Mouse (Mus musculus): ENCODE results near the gene Lrrk2. TPM values are rescaled to one million over a fixed set of nuclear protein-coding genes. Genes with fewer than 3 reads are reported as not detected.

The Lrrk2 gene
- polyA plus RNA-seq, 1 experiment = 1.4 TPM

DNA sequence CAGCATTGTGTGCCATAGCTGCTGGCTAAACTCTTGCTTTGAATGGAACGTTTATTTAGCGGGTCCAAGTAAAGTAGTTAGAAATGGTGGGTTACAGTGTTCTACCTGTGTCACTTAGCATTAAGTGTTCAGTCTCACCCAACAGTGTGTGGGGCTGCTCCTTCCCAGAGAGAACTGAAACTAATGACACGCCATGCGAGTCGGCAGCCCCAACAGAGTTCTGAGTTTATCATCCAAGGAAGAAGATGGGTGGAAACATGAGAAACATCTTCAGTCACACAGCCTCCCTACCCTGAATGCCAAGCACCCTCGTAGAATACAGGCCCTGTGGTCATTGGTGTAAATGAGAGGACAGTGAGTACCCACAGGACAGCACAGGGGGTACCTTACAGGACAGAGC, 14.7 kb upstream of the Lrrk2 start:
- Histone ChIP-seq H3K4me1 (replicated peaks; ENCODE audit: control insufficient read depth, insufficient read depth, low read length) (no peaks in the 10 kb centered on the region), H3K27me3 (ENCODE audit: control insufficient read depth, insufficient read depth, low read length) (no peaks in the 10 kb centered on the region), H3K4me3 (ENCODE audit: control insufficient read depth, insufficient read depth, low read length) (no peak overlapping the region), H3K27ac (ENCODE audit: control insufficient read depth, insufficient read depth, low read length) (no peak overlapping the region), H3K36me3 (ENCODE audit: control insufficient read depth, insufficient read depth, low read length) (no peaks in the 10 kb centered on the region)
- no peak for DNase-seq
- 93% methylated on average over 6 of the region's 6 CpGs for whole genome bisulfite sequencing
- TF ChIP-seq POLR2A (IDR thresholded peaks at IDR 0.05; ENCODE audit: control insufficient read depth, extremely low read depth, insufficient read depth, low read length, poor library complexity) = no peak
- TF ChIP-seq CTCF (IDR thresholded peaks at IDR 0.05; ENCODE audit: borderline replicate concordance, control insufficient read depth, extremely low read depth, insufficient read depth, low read length, poor library complexity) = no peak

DNA sequence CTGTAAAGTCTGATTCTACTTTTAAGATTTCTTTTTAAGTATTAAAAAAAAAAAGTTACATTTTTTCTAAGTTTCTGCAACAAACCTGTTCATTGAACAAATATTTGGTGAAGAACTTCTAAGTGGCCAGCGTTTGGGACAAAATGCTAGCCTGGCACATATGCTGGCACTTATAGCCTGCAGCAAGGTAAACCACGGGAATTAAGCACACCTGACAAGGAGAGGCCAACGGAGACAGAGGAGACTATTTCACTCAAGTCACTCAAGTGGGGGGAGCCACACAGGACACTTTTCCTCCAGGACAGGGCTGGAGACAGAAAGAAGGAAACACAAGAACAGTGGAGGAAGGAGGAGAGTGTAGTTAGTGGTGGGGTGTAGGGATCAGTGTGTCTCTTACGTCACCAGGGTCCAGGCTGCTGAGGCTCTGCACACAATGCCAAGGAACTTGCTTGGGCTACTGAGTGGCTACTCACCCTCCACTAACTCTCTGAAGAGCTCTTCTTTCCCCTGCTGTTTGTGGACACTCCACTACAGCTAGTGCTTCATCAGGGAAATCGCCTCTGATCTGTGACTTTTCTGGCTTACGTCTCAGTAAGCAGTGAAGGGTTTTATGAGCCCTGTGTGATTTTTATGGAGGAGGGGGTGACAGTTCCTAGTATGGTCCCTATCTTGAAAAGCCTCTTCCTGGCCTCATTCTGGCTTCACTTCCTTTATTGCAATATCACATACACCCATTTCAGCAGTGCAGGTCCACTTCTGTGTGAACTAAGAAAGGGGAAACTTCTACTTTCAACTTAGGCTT, 12.5 kb upstream of the Lrrk2 start:
- DNase-seq = no peak
- H3K27ac ChIP-seq (ENCODE audit: control insufficient read depth, insufficient read depth, low read length) = no peak overlapping the region

DNA sequence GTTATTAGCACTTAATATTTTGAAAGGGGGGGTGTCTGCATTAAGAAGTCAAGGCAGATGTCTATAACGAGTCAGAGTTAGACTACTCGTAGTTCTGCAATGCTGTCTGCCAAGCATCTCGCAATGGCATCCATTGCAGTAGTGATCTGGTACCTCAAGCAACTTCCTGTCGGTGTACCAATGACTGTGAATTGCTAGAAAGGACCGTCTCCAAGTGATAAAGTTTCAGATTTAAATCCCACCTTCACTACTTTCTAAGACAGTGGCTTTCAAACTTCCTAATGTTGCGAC, 12.0 kb upstream of the Lrrk2 start:
- H3K27ac ChIP-seq (ENCODE audit: control insufficient read depth, insufficient read depth, low read length) = no peak overlapping the region
- no peaks in the 10 kb centered on the region for H3K4me1 ChIP-seq (replicated peaks; ENCODE audit: control insufficient read depth, insufficient read depth, low read length)
- TF ChIP-seq POLR2A (IDR thresholded peaks at IDR 0.05; ENCODE audit: control insufficient read depth, extremely low read depth, insufficient read depth, low read length, poor library complexity) = no peak
- TF ChIP-seq CTCF (IDR thresholded peaks at IDR 0.05; ENCODE audit: borderline replicate concordance, control insufficient read depth, extremely low read depth, insufficient read depth, low read length, poor library complexity) = no peak
- no peaks in the 10 kb centered on the region for H3K27me3 ChIP-seq (ENCODE audit: control insufficient read depth, insufficient read depth, low read length)
- DNase-seq = no peak
- no peaks in the 10 kb centered on the region for H3K36me3 ChIP-seq (ENCODE audit: control insufficient read depth, insufficient read depth, low read length)
- 79% methylated on average over 6 of the region's 6 CpGs for WGBS
- H3K4me3 ChIP-seq (ENCODE audit: control insufficient read depth, insufficient read depth, low read length) = no peak overlapping the region

More for the DNA sequence above, 12.5 kb upstream of the Lrrk2 start:
- H3K4me1 ChIP-seq (replicated peaks; ENCODE audit: control insufficient read depth, insufficient read depth, low read length) = no peaks in the 10 kb centered on the region
- no peak for TF ChIP-seq POLR2A (IDR thresholded peaks at IDR 0.05; ENCODE audit: control insufficient read depth, extremely low read depth, insufficient read depth, low read length, poor library complexity)
- TF ChIP-seq CTCF (IDR thresholded peaks at IDR 0.05; ENCODE audit: borderline replicate concordance, control insufficient read depth, extremely low read depth, insufficient read depth, low read length, poor library complexity) = no peak
- no peak overlapping the region for H3K4me3 ChIP-seq (ENCODE audit: control insufficient read depth, insufficient read depth, low read length)
- 94% methylated on average over 6 of the region's 6 CpGs for WGBS
- H3K27me3 ChIP-seq (ENCODE audit: control insufficient read depth, insufficient read depth, low read length) = no peaks in the 10 kb centered on the region
- no peaks in the 10 kb centered on the region for H3K36me3 ChIP-seq (ENCODE audit: control insufficient read depth, insufficient read depth, low read length)

DNA sequence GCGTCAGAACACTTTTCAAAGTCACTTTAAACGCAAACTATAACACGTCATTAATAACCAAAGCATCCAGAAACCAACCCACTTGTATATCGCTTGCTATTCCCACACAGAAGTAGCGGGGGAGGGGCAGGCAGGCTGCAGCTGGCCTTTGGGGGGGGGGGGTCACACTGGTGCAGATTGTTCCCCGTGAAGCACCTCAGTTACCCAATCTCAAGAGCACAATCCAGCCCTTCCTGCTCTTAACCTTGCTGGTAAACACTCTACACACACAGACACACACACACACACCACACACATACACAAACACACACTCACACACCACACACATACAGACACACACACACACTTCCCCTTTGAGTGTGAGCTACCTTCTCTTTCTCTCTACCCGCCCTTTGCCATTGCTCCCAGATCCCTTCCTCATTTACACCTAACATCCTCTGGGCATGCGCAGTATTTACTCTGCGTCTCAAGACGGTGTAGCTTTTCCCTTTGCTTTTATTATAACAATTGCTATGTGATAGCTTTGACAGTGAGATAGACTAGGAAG, 8.3 kb upstream of the Lrrk2 start:
- Histone ChIP-seq H3K4me1 (replicated peaks; ENCODE audit: control insufficient read depth, insufficient read depth, low read length) (no peaks in the 10 kb centered on the region), H3K27me3 (ENCODE audit: control insufficient read depth, insufficient read depth, low read length) (no peaks in the 10 kb centered on the region), H3K4me3 (ENCODE audit: control insufficient read depth, insufficient read depth, low read length) (no peak overlapping the region), H3K36me3 (ENCODE audit: control insufficient read depth, insufficient read depth, low read length) (no peaks in the 10 kb centered on the region), H3K27ac (ENCODE audit: control insufficient read depth, insufficient read depth, low read length) (no peak overlapping the region)
- no peak for DNase-seq
- 79% methylated on average over 10 of the region's 10 CpGs for WGBS
- no peak for TF ChIP-seq POLR2A (IDR thresholded peaks at IDR 0.05; ENCODE audit: control insufficient read depth, extremely low read depth, insufficient read depth, low read length, poor library complexity)
- no peak for TF ChIP-seq CTCF (IDR thresholded peaks at IDR 0.05; ENCODE audit: borderline replicate concordance, control insufficient read depth, extremely low read depth, insufficient read depth, low read length, poor library complexity)

DNA sequence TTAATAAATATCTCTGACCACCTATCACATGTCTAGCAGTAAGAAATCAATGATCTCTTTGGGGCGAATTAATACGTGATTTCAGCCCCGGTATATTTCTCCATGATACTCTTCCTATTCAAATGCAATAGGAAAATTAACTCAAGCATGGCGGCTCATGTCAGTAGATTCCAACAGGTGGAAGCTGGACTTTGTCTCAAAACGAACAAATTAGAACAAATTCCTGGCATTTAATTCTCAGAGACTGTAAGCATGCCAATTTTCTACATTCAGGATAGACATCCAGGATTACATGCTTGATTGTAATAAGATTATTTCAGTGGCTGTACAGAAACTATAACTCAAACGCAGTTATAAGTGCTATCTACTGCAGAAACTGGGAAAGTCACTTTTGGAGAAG, 7.4 kb upstream of the Lrrk2 start:
- no peak overlapping the region for H3K27ac ChIP-seq (ENCODE audit: control insufficient read depth, insufficient read depth, low read length)
- H3K36me3 ChIP-seq (ENCODE audit: control insufficient read depth, insufficient read depth, low read length) = no peaks in the 10 kb centered on the region
- no peak for TF ChIP-seq CTCF (IDR thresholded peaks at IDR 0.05; ENCODE audit: borderline replicate concordance, control insufficient read depth, extremely low read depth, insufficient read depth, low read length, poor library complexity)
- no peak for TF ChIP-seq POLR2A (IDR thresholded peaks at IDR 0.05; ENCODE audit: control insufficient read depth, extremely low read depth, insufficient read depth, low read length, poor library complexity)
- H3K4me1 ChIP-seq (replicated peaks; ENCODE audit: control insufficient read depth, insufficient read depth, low read length) = no peaks in the 10 kb centered on the region
- no peak overlapping the region for H3K4me3 ChIP-seq (ENCODE audit: control insufficient read depth, insufficient read depth, low read length)
- DNase-seq = no peak
- no peaks in the 10 kb centered on the region for H3K27me3 ChIP-seq (ENCODE audit: control insufficient read depth, insufficient read depth, low read length)
- WGBS = 90% methylated on average over 6 of the region's 6 CpGs

DNA sequence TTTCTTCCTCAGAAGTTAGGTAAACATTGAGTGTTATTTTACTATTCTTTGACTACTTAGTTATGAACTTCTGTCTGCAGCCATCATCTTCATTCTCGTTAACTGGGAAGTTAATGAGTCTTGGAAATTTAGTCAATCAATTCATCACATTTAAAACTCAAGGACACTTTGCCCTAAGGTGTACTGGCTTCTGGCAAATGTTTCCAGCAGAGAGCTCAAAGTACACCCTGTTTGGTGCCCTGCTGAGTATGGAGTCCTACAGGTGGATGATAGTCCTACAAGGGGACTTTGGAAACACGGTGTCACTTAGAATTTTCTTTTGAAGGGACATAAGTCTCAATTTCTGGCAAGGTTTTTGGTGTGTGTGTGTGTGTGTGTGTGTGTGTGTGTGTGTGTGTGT, 1.8 kb upstream of the Lrrk2 start:
- WGBS = 94% methylated on average over 2 of the region's 2 CpGs
- Histone ChIP-seq H3K27ac (ENCODE audit: control insufficient read depth, insufficient read depth, low read length) (no peak overlapping the region), H3K4me3 (ENCODE audit: control insufficient read depth, insufficient read depth, low read length) (no peak overlapping the region), H3K4me1 (replicated peaks; ENCODE audit: control insufficient read depth, insufficient read depth, low read length) (0 out of 2 replicates have a peak, but pooled peaks cover 4% of the 10 kb centered on the region), H3K36me3 (ENCODE audit: control insufficient read depth, insufficient read depth, low read length) (no peaks in the 10 kb centered on the region), H3K27me3 (ENCODE audit: control insufficient read depth, insufficient read depth, low read length) (no peaks in the 10 kb centered on the region)
- no peak for TF ChIP-seq POLR2A (IDR thresholded peaks at IDR 0.05; ENCODE audit: control insufficient read depth, extremely low read depth, insufficient read depth, low read length, poor library complexity)
- no peak for TF ChIP-seq CTCF (IDR thresholded peaks at IDR 0.05; ENCODE audit: borderline replicate concordance, control insufficient read depth, extremely low read depth, insufficient read depth, low read length, poor library complexity)
- DNase-seq = no peak

Measured in thymus, adult 2 months (tissue).